Mouse (Mus musculus) lung, postnatal 4 days (tissue): ENCODE measurements around the gene Aff4.

Source experiments
- DNase-seq, 2 experiments: peaks; one replicate each; pipeline ENCODE4 v3.0.0; 2021

Gene Aff4

DNA sequence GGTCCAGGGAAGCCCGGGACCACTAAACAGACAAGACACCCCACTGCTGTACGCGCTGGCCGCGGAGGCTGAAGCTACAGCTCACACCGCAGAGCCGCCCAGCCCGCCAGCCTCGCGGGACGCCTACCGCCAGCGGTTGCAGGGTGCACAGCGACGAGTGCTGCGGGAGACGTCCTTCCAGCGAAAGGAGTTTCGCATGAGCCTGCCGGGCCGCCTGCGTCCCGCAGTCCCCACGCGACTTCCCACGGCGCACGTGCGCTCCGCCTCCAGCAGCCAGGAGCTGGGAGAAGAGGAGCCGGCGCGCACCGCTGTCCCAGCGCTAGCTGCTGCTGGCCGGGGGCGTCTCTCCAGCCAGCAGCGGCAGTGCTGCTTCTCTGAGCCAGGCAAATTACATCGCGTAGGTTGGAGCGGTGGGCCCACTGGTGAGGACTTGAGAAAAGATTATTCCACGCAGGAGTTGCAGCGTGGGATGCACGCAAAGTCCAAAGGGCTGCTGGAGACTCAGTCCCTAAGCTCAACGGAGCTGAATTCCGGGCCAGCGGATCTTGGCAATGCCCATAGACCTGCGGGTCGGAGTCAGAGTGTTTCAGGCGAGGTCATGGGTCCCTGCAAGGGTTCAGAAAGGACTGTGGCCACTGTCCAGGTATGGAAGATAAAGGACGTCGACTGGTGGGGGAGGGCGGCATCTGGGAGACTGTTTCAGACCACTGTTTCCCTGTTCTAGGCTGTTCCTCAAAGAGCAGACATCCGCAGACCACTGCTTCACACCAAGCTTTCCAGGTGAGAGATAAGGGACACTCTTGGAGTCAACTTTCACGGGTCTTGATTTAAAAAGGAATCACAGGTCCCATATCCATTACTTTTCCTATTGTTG, 113.2 kb downstream of the Aff4 start:
- DNase-seq: no peak

DNA sequence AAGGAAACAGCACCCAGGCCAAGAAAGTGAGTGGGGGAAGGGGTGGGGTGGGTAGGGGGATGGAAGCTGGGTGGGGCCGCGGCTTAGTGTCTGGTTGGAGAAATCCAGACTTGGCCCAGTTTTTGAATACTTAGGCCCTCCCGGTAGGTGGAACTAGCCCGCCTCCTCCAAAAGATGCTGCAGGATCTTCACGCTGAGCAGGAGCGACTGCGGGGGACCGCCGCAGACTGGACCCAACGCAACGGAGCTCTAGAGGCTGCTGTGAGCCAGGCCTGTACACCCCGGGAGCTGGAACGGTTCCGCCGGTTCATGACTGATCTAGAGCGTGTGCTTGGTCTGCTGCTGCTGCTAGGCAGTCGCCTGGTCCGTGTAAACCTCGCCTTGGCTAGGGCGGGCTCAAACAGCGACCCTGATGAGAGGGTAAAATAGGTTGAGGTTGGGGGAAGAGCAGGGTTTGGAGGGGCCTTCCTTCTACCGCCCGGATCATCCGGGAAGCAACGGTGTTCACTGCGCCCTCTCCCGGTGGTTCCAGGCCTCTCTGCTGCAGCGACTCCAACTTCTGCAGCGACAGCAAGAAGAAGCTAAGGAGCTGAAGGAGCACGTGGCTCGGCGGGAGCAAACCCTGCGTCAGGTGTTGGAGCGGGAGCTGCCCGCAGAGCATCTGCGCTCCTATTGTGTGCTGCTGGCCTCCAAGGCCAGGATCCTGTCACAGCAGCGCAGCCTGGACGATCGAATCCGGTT, 115.8 kb downstream of the Aff4 start:
- peak; percentile 77 to 83 for DNase-seq

DNA sequence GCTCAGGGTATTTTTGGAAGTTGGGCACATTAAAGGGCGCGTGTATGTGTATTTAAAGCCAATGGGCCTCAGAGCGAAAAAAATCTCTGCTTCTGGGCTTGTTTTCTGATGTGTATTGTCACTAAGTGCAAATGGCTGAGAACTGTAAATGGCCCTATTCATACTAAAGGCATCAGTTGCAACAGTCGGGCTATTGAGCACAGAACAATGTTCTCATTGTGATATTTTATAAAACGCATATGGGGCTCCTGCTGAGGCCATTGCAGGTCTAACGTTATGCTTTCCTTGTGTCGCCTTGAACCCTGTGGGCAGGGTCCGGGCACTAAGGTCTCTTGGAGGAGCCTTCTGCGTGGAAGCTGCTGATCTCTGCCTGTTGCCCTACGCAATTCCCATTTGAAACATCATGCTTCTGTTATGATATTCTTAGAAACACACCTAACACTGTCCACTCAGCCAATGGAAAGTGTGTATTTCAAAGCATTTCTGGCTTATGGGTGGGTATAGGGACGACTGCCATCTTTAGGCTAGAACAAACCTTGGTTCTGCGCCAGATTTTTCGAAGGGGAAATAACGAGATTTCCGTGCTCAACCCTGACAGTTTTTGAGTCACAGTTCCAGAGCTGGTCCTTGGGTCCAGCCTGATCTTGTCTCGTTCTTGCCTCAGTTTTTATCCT, 118.8 kb downstream of the Aff4 start:
- no peak for DNase-seq

DNA sequence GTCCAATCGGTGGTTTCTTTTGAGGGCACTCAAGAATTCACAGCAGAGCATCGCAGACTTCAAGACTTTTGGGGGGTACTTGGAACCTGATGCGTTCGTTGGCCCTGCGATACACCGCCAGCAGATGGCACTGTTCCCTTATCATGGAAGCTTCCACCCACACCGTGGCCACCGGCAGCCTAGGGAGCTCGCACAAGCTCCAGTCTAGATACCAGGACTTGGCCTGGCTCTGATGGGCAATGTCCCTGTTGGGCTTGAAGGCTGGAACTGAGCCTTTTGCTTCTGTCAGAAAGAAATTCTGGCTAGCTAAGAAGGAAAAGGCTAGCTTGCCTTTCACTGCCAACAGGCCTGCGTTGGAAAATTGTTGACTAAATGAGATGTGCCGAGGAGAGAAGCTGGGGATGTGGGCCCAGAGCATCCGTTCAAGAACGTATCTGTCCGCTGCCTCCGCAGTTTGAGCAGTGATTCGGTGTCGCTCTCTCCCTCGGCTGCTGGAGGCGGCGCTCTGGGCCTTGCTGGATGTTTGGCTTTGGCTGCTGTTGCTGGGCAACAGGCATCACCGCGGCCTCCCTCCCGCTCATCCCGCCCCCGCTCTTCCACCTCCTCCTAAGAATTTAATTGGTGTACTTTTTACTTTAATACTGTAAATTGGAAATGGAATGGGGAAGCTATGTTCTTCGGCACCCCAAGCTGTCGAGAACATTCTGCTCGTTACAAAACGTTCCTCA, 119.5 kb downstream of the Aff4 start, which contains the start of gene Gm9837:
Gene Gm9837 (minus strand): TSS at position 512 of the 728 bp plus-strand sequence.
- peak; percentile 86 to 91 for DNase-seq
